Mouse (Mus musculus) adrenal gland, adult 8-10 months (tissue): ENCODE data around the gene Acox3. TPM values are rescaled to one million over a fixed set of nuclear protein-coding genes. Genes with fewer than 3 reads are reported as not detected.
"Not testable (repeated sequence)": the region's sequence is repeated elsewhere in the genome, so short reads cannot be mapped to it uniquely, and the experiment has no call there.

ENCODE experiments used
- DNase-seq: peaks from one replicate; pipeline ENCODE4 v3.0.0; 2022
- total RNA-seq, 4 experiments: library from RNA; stranded (reverse); gene quantifications; 2 replicates each; pipeline ENCODE4 v1.2.4; 2022

Acox3 gene
- total RNA-seq, 4 experiments from 2014 or later: 56.2 to 98.7 (median 78.5) TPM

DNA sequence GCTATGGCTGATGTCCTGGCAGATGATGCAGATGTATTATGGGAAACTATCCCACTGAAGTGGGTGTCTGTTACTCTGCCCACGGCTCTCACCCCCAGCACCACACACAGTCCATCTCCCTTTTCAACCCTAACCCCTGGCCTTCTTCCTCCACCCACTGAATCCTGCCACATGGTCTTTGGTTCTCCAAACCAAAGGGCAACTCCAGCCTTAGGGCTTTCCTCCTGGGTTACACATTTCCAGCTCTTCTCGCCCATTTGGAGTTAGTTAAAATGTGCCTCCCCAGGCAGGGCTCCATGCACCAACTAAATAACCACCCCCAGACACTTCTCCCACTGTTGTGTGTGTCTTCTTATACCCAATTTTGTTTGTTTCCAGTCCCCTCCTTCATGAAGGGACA, 4.4 kb upstream of the Acox3 start:
- no peak for DNase-seq

DNA sequence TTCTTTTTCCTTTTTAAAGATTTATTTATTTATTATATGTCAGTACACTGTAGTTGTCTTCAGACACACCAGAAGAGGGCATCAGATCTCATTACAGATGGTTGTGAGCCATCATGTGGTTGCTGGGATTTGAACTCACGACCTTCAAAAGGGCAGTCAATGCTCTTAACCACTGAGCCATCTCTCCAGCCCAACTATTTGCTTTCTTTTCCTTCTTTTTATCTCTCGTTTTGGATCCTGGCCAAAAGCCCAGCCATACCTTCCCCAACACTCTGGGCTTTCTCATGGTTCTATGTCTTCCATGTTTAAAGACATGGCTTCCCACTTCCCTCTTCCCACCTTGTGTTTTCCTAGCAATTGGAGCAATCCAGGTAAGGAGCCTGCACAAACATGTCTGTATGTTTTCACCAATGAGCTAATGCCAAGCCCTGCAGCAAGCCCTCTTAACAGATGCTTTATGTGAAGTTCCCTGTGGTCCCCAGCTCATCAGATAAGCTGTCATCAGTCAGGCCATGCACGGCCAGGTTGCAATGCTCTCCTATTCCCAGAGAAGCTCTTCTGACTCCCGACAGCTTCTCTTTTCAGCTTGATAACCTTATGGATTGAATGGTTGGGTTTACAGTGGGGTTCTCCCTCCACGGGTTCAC, 3.5 kb upstream of the Acox3 start:
- DNase-seq: no peak

DNA sequence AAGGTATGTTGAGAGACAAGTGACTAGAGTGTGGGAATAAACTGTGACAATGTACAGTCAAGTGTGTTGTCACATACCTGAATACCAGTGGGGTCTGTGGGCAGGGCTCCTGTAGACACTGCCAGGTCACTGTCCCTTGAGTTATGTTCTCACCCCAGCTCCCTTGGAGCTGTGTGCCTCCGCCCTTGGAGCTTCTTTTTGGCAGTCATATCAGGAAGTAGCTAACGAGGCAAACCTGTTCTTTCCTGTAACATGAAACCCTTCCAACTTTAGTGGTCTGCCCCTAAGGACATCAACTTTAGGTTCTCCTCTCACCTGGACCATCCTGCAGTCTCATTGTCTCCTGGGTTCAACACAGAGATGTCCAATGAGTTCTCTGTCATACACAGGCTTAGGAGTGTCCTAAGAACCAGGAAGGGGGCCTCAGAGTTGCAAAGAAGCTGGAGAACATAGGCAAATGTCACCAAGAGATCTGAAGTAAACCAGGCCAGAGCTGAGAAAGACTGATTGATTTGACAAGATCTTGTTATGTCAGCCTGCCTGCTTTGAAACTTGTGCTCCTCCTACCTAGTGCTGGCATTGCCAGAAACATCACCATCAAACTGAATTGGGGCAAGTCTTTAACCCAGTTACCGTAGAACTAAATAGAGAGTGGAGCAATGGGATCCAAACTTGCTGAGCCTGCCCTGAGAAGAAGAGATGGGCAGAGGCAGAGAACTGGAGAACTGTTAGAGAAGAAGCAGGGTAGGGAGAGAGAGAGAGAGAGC, 2.5 kb upstream of the Acox3 start:
- no peak for DNase-seq

DNA sequence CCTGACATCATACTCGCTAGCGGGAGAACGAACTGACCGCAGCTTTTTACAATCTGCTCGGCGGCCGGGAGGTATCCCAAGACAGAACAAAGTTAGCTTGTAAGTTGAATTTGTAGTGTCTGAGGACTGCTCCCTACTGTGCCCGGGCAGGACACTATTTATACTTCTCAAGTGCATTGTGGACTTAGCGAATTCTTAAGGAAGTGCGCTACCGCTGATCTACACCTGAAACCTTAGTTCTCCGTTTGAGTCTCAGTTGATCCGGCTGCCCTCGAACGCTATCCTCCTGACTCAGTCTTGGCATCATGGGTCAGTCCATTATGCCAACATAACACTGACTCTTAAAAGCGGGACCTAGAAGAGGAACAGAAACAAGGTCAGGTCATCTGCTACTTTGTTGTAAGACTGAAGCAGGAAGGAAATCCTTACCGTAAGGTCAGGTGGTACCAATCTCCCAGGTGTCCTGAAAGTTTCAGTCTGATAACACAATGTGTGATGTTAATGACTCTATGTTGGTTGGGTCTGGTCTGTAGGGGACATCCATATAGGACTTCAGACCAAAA, 462 bp downstream of the Acox3 start:
- no peak for DNase-seq

DNA sequence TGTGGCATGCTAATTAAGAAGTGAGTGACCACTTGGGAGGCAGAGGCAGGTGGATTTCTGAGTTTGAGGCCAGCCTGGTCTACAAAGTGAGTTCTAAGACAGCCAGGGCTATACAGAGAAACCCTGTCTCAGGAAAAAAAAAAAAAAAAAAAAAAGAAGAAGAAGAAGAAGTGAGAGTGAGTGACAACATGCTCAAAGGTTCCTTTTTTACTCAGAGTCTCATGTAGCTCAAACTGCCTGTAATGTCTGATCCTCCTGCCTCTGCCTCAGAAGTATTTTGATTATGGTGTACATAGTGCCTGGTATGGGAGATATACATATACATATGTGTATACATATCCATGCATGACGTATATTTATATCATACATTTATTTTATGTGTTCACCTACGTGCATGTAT, 1.4 kb downstream of the Acox3 start:
- not testable (repeated sequence) for DNase-seq

DNA sequence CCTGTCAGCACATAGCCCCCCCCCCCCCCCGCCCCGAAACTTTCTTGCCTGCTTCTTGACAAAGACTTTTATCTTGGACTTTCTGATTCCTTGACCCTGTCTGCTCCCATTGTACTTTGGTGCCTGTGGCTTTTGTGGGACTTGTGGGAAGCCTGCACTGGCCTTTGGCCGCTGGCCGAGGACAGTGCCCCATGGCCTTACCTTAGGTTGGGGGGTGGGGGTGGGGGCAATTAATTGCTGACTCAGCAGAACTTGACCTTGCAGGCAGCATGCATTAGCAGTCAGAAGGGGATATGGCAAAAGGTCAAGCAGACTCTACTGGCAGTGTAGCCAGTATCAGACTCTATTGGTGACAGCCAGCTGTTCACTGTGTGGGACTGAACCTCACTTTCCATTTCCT, 8.7 kb downstream of the Acox3 start:
- no peak for DNase-seq

DNA sequence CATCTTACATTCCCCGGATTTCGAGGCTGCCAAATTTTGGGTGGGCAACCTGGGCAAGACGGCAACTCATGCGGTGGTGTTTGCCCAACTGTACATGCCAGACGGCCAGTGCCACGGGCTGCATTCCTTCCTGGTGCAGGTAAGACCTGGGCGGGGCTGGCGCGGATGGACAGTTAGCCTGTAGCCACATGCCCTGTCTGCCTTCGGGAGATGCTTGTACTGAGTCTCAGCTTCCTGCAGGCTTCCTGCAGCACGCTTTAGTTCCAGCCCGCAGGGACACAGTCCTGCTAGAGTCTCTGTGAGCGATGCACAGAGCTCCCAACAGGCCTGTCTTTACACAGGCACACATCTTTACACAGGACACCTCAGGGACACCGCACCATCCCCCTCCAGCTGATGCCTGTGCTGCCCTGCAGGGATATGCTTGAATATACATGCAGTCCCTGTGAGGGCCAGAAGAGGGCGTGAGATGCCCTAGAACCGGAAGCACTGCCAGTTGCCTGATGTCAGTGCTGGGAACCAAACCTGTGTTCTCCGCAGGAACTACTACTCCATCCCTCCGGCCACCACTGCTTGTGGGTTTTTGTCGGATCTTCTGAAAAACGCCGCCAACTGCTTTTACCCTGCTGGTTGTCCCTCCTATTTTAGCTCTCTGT, 9.4 kb downstream of the Acox3 start:
- no peak for DNase-seq

DNA sequence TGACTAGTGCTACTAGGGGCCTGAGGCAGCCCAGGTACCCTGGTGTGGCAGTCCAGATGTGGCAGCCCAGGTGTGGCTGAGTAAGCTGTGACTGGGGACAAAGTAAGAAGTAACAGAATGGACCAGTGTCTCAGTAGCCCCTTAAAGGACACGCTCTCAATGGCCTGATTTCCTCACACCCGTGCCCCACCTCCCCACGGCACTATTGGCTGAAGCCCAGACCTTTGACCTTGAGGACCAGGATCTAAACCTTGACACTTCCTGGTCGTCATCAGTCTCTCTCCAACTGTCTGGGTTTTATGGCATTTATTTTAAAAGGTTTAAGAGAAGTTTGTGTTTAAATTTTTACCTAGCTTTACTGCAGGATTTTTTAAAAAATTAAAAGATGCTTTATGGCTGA, 10.0 kb downstream of the Acox3 start:
- DNase-seq: peak; percentile 71

DNA sequence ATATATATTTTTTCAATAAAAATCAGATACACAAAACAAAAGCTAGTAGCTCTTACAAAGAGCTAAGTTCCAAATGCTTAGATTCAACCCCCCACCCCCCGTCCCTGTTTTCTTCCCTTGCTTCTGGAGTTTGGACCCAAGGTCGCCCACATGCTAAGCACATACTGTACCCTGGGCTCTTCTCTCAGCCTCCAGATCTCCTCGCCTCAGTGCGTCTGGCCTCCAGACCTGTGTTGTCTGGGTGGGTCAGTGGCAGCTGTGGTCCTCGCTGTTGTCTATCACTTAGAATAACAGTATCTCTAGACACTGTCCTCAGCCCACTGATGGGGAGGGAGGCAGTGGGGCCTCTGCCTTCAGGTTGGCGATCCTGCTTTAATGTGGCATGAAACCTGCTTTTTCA, 10.4 kb downstream of the Acox3 start:
- DNase-seq: no peak

DNA sequence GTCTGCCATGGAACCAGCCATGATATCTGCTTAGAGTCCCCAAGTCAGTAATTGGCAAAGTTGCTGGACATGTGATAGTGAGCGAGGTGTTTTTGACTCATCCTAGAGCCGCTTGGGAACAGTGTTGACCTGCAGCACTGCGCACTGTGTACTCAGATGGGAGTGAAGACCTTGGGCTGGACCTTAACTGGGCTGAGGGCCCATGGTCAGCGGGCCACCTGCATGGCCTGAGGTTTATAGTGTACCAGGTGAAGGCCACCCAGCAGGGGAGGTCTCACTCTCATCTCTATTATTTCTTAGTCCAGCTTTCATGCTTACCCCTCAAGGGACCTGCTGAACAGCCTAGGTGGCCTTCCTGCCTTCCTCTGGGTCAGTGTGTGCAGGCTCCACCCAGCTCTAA, 11.9 kb downstream of the Acox3 start:
- DNase-seq: no peak

DNA sequence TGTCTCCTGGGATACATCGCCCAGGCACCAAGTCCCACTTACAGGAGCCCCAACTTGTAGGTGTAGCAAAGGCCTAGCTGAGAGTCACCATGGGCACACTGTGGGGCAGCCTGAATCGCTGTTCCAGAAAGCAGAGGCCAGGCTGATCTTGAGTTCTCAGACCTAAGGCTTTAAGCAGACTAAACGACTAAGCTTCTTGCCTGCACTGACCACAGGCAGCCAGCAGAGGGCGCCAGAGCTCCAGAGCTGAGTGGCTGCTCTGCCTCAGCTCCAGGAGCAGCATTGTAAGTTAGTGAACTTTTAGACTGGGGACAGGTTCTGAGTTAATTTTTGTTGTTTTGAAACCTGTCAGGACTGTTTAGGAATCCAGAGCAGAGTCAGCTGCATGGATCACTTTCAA, 12.9 kb downstream of the Acox3 start:
- peak; percentile 48 for DNase-seq

DNA sequence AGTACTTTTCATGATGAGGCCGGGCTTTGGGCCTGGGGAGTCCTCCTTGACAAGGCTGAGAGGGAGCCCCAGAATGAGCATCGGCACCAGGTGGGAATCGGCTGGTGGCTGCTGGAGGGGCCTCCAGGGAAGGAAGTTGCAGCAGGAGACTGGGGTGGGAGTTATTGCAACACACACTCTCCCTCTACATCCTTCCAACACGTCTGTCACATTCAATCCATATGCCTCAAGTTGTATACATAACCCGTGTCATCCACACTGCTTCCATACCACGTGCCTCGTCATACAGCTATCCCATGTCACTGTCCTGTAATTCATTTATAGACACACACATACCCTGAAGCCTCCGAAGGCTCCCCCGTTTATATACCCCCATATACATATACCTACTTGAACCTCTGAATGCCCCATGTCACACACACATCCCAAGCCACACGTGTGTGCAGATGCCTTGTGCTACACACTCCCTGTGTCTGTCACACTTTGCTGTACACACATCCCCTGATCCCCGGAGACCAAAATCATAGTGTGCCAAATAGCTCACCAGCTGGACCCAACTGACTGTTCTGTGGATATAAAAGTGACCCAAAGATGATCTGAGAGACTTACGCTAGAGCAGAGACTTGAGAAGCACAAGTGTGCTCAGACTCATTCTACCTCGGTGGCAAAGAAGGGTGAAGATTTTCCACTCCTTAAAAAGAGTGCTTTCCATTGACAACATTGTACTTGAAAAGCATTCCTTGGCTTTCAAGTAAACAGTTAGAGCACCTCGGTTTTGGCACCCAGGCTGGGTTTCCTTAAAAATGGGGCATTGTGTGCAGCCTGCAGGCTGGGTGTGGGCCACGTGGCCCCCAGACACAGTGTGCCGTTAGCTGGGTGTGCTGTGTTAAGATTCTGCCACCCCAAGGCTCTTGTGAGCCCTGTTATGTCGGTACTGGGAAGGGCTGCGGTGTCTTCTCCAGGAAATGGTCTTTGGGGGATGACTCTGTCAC, 13.6 kb downstream of the Acox3 start:
- no peak for DNase-seq

DNA sequence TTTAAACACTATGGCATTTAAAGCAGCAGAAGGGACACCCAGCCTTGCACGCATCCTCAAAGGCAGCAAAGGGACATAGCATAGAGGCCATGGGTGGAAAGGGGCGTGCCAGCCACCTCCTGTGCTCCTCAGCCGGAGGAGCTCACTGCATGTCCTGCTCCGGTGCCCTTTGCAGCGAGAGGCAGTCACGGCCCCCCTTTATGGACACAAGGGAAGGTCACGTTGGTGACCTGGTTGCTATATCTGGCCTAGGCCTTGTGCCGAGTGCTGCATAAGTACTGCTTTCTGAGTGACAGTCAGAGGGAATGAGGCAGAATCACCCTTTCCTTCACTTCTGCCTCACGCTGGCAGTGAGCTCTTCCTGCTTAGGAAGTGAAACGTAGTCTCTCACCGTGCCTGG, 17.4 kb downstream of the Acox3 start:
- DNase-seq: no peak

DNA sequence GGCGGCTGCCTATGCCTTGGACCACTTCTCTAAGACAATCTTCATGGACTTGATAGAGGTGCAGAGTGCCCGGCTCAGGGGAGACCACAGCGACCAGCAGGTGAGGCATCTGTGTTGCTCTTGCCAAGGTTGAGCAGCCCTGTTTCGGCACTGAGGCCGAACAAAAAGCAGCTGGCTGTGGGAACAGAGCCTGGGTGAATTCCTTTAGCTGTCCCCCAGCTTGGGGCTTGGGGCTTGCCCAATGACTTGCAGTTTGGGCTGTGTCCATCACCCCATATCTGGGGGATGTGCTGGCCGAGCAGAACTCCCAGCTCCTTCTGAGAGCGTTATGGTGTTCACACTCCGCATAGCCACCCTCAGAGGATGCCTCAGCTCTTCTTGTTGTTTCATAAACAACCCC, 18.7 kb downstream of the Acox3 start:
- no peak for DNase-seq

DNA sequence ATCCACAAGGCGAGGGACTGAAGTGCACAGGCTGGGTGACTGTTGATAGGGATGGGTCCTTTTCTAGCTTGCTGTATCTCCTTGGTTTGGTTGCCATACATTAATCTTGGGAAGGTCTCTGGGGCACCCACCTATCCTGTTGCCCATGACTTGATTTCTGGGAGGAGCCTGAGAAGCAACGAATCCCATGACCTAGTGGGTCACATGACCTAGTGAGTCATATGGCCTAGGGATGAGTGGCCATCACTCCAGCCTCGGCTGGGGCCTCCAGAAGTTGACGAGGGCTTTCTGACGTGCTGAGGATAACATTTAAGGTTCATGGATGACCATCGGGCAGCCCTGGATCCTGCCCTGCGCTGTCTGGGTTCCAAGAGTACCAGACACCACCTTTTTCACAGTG, 22.5 kb downstream of the Acox3 start:
- no peak for DNase-seq

DNA sequence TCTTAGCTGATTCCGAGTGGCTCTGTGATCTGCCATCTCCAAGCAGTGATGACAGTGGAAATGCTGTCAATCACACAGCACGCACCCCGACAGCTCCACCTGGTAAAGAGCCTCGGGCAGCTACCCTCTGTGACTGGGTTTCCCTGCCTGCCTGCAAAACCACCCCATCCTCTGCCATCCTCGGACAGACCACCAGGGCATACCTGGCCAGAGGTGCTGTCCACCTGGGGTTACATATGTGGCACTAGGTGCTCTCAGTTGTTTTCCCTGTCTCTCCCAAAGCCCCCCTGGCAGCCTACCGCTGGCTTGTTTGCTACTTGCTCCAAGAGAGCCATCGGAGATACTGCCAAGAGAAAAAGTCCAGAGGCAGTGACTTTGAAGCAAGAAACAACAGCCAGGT, 24.0 kb downstream of the Acox3 start:
- DNase-seq: no peak

DNA sequence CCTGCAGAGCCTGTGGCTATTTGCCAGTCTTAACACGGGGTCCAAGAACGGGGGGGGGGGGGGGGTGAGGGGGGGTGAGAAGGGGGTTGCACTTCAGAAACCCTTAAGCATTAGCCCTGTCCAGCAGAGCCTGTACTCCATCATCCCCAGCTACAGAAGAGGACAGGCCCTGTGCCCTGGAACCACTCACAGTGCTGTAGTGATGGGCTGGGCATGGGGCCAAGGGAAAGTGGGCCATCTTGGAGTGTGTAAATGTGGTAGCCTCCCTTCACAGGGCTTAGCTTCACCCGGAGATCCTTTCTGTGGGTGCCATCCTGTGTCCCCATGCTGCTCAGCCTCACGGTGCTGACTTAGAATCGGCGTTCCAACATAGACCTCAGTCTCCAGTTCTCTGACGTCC, 24.9 kb downstream of the Acox3 start:
- no peak for DNase-seq

DNA sequence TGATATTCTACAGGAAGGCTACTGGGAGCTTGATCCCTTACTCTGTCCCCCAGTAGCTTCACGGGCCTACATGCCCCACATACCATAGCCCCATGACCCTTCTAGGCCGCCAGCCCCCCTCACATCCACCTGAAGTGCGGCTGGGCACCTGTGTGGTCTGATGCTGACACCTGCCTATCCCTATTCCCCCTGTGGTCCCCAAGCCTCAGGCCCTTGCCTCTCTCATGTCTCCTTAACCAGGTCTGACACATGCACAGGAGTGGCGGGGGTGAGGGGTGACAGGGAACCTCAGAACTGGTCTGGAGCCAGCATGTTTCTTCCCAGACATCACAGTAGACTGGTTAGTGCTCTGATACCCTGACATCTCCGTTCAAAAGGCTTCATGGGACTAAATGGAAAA, 25.7 kb downstream of the Acox3 start:
- DNase-seq: no peak

DNA sequence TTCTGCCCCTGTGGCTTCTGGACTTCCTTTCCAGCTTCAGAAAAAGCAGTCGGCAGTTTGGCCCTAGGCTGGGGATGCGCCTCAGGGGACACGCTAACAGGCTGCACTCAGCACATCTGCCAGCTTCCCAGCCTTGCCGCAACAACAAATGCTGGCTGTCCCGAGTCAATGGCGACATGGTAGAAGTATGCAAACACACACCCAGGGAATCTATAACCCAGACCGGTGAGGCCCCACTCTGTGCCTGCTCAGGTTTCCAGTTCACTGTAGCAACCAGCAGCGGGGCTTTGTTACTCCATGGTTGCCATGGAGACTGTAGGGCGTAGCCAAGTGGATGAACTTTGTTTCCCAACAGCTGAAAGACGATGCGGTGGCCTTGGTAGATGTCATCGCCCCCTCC, 26.5 kb downstream of the Acox3 start:
- DNase-seq: no peak

DNA sequence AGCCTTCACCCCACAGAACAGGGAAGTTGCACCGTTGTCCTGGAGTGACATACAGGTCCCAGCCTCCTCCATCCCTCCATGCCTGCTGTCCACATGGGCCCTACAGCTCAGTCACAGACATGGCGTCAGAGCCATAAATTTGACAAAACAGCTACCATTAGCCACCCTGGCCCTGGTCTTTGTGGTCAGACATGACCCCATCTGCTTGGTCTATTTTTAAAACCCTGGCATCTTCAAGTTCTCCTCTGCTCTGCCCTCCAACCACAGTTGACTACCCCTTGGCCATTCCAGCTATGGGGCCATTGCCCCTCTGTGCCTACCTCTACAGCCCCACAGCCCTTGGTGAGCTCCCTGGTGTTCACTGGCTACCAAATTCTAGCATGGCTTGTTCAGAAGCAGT, 27.1 kb downstream of the Acox3 start:
- DNase-seq: no peak

DNA sequence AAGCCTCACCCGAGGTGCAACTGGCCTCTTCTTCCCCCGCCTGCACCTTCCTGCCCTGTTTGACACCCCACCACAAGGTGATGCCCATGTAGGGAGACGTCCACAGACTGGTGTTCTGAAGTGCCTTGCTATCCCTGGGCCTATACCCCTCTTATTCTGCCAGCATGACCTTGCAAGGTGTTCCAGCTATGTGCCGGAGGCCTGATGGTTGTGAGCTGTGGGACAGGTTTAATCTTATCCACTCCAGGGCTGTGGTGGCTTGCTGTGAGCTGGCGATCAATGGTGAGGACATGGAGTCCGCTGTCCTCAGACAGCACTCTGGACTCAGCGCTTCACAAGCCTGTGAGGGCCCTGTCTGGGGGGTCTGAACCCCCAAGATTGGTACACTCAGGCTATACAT, 27.5 kb downstream of the Acox3 start:
- DNase-seq: no peak

DNA sequence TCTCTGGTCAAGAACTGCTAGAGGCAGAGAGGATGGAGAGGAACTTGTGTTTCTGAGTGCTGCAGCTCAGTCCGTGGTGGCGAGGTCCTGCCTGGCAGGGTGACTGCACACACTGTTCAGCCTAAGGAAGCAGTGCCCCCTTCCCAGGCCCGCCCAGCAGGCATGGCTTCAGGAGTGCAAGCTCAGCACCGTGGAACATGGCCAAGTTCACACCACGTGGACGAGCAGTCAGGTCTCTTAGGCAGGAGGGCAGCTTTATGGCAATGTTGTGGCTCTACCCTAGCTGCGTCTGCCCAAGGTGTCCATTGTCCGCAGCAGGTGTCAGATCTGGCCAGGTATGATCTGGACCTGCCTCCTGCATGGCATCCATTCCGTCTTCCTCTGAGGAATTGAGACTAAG, 28.3 kb downstream of the Acox3 start:
- DNase-seq: no peak
